Mouse (Mus musculus): ENCODE measurements around the gene Etv5.
"Not testable (repeated sequence)": the region's sequence is repeated elsewhere in the genome, so short reads cannot be mapped to it uniquely, and the experiment has no call there.

Gene Etv5

DNA sequence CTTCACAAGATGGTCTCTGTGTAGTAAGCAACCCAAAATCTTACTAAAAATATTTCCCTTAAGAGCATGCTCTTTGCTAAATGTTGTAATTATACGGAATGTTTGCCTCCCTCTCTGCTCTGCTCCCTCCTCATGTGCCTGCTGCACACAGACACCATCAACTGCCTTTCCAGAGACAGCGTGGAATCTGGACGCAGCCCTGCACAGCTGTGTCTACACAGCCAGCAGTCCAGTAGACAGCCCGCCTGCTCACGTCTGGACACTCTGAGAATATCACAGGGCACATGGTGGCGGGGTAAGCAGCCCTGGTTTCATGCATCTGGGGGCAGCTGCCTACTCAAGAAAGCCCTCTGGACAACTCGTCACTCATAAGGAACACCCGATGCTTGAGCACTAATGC is 43.1 kb downstream of the Etv5 start:
- no peak for DNase-seq (ENCODE audit: low spot score in 2 of 2)

DNA sequence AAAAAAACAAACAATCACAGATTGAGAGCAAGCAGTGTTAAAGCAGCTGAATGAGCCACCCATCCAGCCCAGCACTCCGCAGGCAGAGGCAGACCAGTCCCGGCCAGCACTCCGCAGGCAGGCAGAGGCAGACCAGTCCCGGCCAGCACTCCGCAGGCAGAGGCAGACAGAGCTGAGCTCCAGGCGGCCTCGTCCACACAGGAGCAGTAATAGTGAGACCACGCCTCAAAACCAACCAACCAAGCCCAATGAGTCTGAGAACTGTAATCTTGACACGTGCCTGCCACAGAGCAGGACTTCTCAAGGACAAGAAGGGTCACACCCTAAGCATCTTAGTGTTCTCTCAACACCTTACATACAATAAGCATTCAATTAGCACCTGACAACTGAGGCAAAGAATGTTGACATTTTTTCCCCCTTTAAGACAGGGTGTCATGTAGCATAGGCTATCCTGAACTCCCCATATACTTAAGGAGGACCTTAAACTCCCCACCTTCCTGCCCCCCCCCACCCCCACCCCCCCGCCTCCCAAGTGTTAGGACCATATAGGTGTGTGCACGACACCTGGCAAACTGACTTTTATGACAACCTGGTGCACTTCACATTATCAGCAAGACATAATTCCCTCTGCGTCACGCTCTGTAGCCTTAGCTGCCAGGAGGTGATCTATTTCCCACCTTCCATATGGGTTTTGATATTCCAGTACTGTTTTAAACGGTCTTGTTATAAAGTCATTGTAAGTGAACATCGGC is 44.2 kb downstream of the Etv5 start:
- no peak for DNase-seq (ENCODE audit: low spot score in 2 of 2)

DNA sequence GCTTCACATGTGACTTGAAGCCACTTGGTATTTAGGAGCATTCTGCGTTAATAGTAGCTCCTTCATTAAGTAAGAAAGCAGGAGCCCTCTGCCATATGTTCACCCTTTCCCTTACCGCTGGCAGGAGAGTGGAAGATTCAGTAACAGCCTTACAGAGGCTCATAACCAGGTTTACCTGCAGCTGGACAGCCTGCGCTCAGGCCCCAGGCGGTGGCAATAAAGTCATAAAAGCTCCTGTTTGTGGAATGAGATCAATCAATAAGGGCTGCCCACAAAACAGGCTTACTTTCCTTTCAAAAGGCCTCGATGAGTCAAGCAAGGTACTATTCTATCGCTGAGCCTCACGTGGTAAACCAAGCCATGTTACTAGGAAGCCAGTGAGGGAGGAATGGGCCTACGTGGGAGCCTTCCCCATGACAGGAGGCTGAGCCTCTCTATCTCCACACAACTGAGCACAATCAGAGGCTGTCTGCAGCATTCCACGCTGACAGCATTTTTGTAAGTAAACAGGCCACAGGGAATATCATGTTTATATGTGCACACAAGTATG is 49.1 kb downstream of the Etv5 start:
- no peak for DNase-seq (ENCODE audit: low spot score in 2 of 2)

DNA sequence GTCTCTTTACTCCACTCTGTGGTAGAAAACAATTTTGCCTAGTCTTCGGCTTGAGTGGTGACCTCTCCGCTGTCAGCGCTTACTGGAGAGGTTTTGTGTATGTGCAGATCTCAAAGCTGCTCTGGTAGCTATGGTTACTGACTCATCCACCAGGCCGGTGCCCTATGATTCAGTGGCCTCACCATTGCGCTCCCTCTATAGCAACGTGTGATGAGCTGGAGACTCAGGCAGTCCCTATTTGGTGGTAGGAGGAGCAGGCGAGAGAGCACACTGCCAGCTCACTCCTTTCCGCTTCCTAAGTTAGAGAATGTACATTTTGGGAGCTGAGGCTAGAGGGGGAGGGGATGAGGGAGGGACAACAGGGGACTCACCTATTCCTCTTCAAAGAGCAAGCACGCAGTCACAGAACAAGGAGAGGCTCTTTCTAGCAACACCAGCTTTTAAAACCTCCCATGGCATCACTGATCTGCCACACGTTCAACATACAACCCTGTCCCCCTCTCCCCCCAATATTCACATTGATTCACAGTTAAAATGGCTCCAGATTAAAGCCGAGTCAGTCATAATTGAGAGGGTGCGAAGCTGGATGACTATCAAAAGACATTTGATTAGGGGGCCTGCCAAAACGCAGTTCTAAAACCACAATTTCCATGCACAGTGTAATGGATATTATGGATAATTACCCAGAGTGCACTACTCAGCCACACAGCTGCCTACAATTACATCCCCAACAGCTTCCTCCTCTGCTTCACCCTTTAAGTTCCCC is 50.2 kb downstream of the Etv5 start:
- DNase-seq (ENCODE audit: low spot score in 2 of 2): no peak

DNA sequence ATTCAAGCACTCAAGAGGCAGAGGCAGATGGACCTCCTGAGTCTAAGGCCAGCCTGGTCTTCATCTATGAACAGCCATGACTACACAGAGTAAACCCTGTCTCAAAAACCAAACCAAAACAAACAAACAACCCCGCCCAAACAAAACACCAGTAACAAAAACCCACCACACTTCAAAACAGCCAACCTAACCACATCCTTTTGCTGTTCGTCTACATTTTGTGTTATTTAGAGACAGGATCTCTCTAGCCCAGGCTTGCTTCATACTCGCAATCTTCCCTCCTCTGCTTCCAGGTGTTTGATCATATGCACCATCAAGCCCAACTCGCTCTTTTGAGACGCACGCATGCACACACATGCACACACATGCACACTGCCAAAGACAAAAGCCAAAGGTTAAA is 51.8 kb downstream of the Etv5 start:
- no peak for DNase-seq (ENCODE audit: low spot score in 2 of 2)

DNA sequence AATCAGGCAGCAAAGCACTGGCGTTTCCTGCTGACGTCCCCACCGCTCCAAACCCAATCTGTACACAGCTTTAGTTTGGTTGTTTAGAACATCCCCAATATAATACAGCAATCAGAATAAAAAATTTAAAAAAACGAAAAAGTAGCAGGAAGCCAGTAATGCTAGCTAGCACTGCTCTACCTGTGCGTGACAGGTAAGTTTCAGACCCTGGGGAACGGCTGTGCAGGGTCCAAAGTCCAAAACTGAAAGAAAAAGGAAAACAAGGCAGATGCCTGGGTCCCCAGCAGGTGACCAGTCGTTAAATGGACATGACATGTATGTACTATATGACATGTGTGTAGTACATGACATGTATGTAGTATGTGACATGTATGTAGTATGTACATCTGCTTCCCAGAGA is 57.5 kb downstream of the Etv5 start:
- DNase-seq (ENCODE audit: low spot score in 2 of 2): not testable (repeated sequence)

DNA sequence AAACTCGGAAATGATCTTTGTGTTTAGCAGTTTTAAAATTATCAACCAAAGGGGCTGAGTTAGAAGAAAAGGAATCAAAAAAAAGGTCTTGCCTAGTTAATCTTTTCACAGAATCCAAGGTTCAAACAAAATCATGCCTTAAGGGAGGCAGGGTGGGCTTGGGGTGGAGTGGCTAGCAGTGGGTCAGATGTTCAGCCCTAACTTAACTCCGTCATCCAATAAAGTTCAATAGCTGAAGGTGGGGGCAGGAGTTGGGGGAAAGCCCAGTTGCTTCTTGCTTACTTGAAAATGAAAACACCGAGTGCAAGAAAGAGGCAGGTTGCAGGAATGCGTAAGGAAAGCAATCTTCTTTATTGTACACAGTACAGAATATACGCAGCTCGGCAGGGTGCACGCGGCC is 58.5 kb downstream of the Etv5 start:
- DNase-seq (ENCODE audit: low spot score in 2 of 2): no peak

DNA sequence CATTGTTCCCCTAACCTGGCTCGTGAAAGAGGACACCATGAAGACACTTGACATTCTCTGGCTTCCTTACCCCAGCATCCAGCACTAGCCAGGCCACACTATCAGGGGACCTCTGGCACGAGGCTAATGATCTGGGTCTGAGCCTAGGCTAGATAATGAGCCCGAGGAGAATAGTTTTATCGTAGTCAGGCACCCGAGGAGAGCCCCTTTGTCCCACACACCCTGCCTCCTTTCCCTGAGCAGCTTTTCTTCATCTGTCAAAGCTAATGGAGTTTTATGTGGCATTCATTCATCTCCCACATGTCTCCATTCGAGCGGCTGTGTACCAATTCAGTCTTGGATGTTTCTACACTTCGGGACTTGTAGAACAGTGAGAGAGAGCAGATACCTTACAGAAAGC is 59.5 kb downstream of the Etv5 start:
- DNase-seq (ENCODE audit: low spot score in 2 of 2): no peak

DNA sequence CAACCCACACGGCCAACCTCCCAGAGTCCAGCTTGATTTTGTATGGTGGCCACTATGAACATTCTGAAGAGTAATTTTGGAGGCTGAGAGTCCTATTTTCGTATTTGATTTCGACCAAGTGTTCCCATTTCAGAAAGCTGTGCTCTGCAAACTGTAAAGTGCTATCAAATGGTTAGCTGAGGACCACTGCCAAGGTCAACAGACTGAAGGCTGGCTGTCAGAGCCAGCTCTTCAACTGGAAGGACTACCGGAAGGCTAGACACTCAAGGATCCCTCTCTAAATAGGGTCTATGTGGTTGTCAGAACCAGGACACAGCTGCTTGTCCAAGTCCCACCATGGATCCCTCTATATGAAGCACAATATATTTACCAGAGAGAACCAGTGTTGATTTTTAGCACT is 60.2 kb downstream of the Etv5 start:
- DNase-seq (ENCODE audit: low spot score in 2 of 2): no peak

DNA sequence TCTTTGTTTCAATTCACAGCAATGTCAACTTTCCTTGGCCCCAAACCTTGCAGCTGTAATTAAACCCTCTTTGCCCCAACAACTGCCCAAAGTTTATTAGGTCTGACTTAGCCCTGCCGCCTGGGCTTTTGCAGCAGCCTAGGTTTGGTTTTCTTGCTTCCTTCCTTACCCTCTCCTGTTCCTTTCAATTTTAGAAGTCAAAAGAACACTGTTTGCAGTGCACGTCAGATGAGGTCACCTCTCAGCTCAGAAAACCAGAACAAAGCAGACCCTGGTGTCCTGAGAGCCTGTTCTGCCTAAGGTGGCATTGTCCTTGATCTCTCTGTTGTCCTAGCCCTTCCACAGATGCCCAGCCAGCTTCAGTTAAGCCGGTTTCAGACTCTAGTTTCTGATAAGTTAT is 61.8 kb downstream of the Etv5 start:
- DNase-seq (ENCODE audit: low spot score in 2 of 2): no peak

DNA sequence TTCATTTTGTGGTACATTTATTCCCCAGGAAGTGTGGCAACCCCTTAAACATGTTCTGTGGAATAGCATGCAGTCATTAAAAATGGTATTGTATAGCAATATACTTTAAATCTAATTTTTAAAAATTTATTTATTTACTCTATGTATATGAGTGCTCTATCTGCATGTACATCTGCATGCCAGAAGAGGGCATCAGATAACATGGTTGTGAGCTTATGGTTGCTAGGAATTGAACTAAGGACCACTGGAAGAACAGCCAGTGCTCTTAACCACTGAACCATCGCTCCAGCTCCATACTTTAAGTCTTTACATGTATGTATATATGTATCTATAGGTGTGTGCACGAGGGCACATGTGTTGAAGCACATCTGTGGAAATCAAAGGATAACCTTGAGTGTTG is 64.6 kb downstream of the Etv5 start:
- DNase-seq (ENCODE audit: low spot score in 2 of 2): no peak

DNA sequence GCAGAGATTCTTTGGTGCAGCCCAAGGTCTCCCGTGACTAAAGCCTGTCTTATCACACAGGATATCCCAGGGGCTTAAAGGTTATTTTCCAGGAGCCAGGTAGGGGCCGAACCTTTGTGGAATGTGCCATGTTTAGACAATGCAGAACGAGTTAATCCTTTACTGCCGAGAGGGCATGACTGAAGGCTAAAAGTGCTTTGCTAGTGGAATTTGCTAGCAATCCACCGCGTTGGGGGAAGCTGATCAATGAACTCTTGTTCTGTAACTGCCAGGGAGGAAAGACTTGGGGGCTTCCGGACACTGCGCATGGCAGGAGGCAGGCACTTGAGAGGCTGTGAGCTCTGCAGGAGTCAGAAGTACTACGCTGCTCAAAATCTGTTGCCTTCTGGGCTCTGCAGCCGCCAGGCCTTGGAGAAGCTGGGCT is 66.8 kb downstream of the Etv5 start:
- no peak for DNase-seq (ENCODE audit: low spot score in 2 of 2)

DNA sequence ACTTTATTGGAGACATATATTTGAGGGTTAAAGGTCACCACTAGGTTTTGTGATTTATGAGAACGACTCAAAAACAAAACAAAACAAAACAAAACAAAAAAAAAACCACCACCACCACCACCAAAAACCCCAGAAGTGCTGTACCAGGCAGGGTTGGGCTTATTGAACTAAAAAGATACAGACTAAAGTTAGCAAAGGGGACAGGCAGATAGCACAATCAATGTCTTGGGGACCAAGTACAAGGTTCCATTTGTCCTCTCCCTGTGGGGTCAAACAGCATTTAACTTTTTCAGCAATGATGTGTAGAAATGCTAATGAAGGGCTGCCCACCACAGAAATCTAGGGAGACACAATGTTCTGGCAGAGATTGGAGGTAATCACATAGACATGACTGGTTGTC is 67.3 kb downstream of the Etv5 start:
- no peak for DNase-seq (ENCODE audit: low spot score in 2 of 2)

DNA sequence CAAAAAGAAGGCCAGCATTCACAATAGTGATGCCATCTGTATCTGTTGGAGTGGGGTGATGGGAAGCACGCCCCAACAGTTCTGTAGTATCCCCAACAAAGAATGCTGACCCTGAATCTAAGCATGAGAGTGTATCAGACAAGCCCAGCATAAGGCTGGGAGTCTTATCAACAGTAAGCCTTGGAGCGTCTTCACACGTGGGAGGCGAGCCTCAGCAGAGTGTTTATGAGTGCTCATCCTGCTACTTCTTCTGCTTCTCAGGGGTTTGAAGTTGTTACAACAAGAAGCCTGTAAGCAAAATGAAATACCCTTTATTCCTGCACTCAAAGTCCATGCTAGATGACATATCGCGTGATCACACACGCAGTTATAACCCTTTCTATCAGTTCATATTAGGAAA is 72.4 kb downstream of the Etv5 start:
- DNase-seq (ENCODE audit: low spot score in 2 of 2): no peak

DNA sequence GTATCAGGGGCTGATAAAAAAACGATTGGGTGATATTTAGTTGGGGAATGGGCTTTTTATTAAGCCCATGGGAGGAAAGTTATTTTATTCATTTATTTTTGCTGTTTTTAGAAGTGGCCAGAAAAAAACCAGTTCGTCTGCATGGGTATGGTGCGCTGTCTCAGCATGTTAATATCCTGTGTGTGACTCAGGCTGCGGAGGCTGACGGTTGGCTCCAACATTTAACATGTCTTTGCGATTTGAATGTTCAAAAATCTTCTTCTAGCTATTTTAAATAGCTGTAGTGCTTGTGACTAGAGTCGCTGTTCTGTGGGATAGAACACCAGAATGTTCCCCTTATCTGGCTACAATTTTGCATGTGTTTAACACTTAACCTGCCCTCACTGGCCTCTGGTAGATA is 73.5 kb downstream of the Etv5 start:
- no peak for DNase-seq (ENCODE audit: low spot score in 2 of 2)

DNA sequence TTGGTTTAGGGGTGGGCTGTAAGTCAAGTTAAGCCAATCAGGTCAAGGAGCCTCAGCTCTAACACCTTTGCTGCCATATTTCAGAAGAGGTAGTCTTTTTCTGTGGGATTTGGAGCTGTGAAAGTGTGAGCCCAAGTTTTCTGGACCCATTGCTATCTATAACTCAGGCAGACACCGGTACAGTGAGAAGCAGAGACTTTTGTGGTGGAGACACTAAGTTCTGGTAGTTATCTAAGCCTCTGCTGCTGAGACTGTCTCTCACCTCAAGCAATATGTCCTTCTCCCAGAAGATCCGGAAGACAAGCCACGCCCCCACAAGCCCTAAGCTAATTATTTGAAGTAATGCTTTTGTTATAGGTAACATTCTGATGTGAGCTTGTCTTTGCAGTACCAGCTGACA is 73.9 kb downstream of the Etv5 start:
- no peak for DNase-seq (ENCODE audit: low spot score in 2 of 2)

DNA sequence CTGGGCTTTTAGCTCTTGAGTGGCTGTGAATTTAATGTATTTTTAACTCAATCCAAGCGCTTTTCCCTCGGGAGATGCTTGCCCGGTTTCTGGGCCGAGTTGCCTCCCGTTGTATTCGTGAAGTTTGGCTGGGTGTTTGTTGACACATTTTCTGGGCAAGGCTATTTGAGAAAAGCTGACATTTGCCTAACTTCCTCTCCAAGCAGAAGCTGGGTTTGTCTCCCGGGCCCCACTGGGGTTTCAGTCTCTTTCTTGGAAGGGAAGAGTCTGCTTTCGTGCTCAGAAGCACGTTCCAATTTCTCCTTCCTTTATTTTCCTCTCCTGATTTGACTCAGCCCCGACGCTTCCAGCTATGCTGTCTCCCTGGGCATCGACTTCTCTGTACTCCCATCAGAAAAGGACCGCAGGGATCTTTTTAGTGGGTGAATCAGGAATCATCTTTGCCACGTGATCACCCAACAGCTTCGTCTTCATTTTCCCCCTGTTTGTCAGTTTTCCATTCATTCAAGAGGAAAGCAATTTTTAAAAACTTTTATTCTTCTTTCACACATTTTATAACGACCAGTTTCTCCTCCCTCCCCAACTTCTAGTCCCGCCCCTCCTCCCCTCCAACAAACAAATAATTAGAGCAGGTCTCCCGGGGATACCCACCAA is 80.7 kb downstream of the Etv5 start:
- DNase-seq (ENCODE audit: low spot score in 2 of 2): peak in 1 of 2 experiments; percentile 17

DNA sequence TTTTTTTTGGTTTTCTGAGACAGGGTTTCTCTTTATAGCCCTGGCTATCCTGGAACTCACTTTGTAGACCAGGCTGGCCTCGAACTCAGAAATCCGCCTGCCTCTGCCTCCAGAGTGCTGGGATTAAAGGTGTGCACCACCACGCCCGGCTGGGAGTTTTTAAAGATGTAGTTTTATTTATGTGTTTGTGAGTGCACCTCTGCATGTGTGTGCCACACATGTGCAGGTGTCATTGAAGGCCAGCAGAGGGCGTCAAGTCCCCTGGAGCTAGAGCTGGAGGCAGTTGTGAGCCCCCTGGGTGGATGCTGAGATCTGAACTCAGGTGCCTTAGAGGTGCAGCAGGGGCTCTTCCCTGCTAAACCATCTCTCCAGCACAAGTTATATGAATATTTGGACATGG is 85.3 kb downstream of the Etv5 start:
- DNase-seq (ENCODE audit: low spot score in 2 of 2): not testable (repeated sequence)

DNA sequence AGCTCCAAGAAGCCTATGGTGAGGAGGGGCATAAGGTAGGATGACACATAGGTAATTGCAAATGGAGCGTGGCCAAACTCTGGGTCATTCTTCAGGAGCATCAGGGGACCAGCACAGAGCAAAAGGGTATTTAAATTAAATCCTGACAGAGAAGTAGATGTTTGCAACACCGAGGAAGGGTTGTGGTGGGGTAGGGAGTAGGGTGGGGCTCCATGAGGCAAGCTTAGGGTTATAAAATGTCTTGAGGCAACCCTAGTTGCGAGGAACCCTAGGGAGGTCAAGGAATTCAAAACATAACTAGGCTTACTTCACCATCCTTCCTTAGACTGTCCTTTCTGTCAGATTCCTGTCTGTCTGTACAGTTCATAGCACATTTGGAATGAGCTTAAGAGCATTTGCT is 85.9 kb downstream of the Etv5 start:
- DNase-seq (ENCODE audit: low spot score in 2 of 2): no peak

DNA sequence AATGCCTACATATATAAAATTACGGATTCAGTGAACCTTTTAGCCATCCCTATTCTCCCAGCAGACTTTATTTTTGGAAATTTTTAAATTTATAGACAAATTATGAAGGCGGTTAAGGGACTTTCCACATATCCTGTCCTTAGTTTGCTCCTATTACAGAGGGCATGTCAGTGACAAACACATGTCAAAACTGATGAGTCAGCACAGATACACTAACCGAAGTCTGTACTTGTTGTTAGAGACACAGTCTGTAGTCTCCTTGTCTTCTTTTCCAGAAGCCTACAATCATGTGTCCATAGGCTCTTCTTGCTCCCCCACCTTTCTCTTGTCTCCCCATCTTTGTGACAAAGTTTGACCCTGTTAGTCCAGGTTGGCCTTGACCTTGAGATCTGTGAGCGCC is 88.3 kb downstream of the Etv5 start:
- no peak for DNase-seq (ENCODE audit: low spot score in 2 of 2)

DNA sequence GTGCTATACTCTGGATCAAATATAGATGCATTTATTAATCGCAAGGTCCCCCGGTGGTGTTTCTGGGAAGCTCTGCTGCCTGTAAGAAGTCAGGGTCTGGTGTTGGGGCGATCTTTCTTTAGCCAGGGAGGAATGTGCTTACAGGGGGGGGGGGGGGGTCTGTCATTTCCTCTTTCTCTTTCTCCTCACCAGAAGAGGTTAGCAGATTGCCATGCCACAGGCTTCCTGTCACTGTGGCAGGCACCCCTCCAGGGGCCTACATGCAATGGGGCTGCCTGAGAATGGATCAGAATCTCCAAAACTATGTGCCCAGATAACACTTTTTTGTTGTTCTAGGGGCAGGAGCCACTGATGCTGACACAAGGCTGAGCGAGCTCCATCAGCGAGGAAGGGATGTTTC is 89.7 kb downstream of the Etv5 start:
- peak in 1 of 2 experiments; percentile 22 for DNase-seq (ENCODE audit: low spot score in 2 of 2)

DNA sequence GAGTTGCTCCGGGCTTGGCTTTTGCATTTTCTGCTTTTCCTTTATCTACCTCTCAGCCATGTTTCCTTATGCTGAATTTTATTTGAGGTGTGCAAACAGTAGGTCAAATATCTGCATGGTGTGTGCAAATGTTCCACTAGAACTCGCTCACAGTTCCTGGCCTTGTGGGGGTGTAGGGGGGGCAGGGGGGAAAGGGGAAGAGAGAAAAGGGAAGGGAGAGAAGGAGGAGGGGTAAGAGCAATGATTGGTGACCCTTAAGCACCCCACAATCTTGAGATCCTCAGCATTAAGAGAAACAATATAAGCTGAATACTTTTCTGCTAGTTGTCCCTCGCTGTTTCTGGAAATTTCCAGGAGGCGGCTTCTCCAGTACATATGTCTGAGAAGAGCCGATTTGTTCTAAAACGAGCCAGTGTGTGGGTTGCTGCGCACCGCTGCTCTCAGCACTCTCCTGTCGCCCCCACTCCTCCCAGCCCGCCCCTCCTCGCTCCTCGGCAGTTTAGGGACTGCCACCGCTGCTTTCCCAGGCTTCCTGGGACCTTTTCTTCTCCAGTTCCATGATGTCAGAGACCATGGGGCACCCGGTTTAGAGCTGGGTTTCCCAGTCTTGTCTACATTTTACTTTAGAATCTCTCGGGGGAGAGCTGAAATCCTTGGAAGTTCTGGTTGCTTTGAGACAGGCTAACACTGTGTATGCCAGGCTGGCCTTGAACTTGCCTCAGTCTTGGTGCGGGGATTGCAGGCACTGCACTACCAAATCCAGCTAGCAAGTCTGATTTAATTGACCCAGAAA is 90.8 kb downstream of the Etv5 start:
- DNase-seq (ENCODE audit: low spot score in 2 of 2): no peak

Data from spleen, postnatal 10 days (tissue).